Mouse (Mus musculus): ENCODE measurements at regions not wholly inside any gene's neighbourhood (a gene's known extent, or its start where the extent isn't known, plus 50 kb on each side); places are given as distances from the start of the nearest gene placed in this dataset.

- DNase-seq (ENCODE audit: low spot score in 2 of 2), result no peak
Measured at GRCm38 (mm10) chr8:29274668-29275067, 1827.2 kb downstream of the Poteg start.

GRCm38 (mm10) chr8:29278711-29279110 lies 1831.2 kb downstream of the Poteg start:
- no peak for DNase-seq (ENCODE audit: low spot score in 2 of 2)

- no peak for DNase-seq (ENCODE audit: low spot score in 2 of 2)
Measured at GRCm38 (mm10) chr8:29279276-29279675, 1831.8 kb downstream of the Poteg start.

GRCm38 (mm10) chr8:29290386-29290785 lies 1842.9 kb downstream of the Poteg start:
- DNase-seq (ENCODE audit: low spot score in 2 of 2), result peak; percentile 4 to 30
